Mouse (Mus musculus): Measurements from ENCODE around the gene Ppp1r9a.

The Ppp1r9a gene

DNA sequence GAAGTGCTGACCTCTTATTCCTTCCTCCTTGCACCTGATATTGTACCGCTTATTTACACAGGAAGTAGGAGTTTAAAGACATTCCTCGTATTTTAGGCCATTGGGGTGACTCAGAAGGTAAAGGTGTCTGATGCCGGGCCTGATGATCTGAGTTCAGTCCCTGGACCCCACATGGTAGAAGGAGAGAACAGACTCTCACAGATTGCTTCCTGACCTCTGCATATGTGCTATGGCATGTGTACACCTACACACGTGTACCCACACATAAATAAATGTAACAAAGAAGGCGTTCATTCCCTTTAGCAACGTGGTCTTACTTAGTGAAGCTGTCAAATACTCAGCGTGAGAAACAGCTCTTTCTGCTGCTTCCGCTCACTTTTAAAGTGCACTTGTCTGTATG, 197.1 kb downstream of the Ppp1r9a start:
- intact Hi-C loops (cut with DNase I), result no loop called here

DNA sequence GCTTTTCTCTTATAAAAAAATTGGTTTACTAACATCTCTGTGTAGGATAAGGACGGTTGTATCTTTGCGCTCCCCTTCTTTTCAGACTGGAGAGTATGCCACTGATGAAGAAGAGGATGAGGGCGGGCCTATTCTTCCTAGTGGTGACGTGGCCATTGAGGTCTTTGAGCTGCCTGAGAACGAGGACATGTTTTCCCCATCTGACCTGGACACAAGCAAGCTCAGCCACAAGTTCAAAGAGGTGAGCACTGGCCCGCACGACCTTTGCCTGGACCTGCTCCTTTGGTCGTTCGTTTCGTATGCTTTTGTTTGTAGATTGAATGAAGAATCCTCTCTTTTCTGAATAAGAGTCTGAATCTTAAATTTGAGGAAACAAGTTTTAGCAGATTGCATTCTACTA, 197.6 kb downstream of the Ppp1r9a start:
- intact Hi-C loops (cut with DNase I), result no loop called here

DNA sequence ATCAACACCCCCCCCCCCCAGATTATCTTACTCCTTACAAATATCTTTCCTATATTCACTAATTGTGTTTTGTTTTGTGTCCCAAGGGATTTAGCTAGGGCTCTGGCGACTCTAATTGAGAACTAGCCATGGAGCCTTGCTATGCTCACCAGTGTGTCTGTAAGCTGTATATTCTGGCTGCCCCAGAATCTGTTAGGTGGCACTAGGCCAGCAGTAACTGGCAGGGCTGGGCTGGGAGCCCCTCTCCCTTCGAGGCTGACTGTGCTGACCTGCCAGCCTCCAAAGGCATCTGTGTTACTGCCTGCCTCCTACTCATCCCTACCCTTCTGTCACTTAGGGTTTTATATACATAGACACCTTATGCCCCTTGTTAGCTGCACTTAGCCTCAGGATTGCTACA, 200.0 kb downstream of the Ppp1r9a start:
- intact Hi-C loops (cut with DNase I), result no loop called here

DNA sequence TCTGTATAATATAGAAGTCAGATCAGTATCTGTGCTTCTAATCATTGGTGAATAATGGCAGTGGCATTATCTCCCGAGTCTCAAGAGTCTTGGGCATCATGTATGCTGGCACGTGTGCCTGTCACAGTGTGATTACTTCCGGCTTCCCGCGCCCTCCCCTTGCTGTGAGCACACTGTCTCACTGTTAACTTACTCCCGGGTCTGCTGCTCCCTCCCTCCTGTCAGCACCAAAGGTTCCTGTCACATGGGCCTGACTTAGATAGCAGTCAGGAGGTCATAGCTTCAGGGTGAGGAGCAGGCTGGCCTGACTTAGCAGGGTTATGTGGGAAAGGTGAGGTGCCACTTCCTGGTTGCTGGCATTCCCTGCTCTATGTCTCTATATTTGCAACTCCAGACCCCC, 201.1 kb downstream of the Ppp1r9a start:
- intact Hi-C loops (cut with DNase I), result no loop called here

DNA sequence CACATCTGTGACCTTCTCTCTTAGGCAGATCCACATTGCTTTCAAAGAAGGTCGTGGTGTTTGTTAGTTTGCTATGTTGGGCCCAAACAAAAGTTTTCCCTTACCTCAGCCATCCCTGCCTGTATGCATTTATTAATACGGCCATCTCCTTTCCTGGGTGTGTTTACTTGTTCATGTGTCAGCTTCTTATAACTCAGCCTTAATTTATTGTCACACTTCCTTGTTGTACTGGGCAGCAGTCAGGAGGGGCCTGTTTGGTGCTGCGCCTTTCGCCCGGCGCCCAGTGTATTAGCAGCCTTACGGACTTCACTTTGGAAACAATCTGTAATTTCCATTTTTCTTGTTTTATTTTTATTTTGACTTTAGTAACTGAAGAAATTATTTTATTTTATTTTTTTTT, 201.5 kb downstream of the Ppp1r9a start:
- intact Hi-C loops (cut with DNase I), result no loop called here

DNA sequence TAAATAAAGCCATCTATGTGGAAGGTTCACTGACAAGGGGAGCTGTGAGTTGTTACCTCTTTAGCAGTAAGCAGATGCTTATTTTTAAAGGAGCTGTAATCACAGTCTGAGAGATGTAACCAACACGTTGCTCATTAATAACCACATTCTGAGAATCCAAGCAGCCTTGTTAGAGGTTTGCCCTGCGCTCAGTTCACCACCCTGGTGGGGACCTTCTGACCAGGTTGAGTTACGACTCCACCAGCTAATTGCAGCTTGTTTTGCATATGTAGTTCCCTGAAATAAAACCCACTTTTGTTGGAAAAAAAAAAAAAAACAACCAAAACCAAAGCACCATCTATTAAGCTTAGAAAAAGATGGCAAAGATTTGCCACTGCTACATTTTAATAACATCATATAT, 205.8 kb downstream of the Ppp1r9a start:
- intact Hi-C loops (cut with DNase I), result no loop called here

DNA sequence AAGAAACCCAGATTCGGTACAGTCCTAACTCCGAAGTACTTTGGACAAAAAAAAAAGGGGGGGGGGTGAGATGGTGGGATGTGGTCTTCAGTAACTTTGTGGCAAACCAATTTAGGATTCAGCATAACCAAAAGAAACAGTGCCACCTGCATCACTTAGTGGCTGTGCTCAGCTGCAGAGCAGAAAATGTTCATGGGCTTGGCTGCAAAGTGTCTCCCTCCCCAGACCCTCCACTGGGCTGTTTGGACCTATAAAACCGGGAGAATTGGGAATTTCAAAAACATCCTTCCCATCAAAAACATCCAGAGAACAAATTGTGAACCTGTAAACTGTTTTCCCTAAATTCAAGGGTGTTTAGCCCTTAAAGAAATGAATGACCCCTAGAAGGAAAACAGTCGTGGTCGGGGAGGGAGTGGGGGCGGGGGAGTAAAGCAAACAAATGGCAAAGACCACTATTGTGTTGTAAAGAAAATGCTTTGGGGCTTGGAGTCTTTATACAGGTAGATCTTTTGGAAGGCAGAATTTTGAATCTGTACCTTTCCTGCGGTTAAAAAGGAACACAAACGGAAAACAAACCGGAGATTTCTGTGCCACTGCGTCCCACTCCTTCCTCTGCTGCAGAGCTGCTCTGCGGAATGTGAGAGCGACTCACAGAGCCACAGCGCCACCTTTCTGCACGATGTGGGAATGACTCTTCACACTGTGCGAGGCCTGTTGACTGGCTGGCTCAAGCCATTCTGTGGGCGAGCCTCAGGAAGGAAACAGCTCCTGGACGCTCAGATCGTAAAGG, 207.4 kb downstream of the Ppp1r9a start:
- intact Hi-C loops (cut with DNase I), result loop anchor here (5.0 to 10.0 kb wide), 3 partner anchors 205 to 703 kb away; partner anchors contain the start of gene Ppp1r9a

DNA sequence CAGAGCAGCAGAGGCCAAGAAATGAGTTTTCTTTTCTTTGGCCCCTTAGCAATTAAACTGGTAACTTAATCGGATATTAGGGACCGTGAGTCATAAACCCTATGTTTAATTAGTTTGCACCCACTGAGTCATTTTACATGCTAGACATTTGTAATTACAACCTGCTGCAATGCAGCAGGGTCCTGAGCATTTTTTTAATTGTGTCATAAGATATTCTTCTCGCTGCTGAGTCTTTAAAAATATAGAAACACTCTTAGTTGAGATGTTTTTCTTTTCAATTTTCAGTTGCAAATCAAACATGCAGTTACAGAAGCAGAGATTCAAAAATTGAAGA, 208.0 kb downstream of the Ppp1r9a start:
- intact Hi-C loops (cut with DNase I), result loop anchor here (5.0 to 10.0 kb wide), 3 partner anchors 206 to 703 kb away; partner anchors contain the start of gene Ppp1r9a

DNA sequence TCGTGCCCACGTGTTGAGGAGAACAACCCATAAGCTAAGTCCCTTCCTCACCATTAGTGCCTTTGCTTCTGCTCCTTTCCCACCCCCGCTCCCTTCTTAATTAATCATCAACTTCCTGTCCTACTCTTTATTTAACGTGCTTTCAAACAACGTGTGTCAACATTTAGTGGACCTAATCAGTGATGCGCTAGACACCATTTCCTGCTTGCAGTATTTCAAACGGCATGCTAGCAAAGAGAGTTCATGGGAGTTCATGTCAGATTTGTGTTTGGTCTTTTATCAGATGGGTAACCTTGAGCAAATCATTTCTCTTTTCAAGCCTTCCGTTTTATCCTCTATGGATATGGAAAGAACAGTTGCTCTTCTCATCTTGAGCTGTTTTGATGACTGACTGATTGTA, 210.4 kb downstream of the Ppp1r9a start:
- intact Hi-C loops (cut with DNase I), result loop anchor here (2.0 to 10.0 kb wide), 4 partner anchors 208 to 706 kb away; partner anchors contain the start of genes Asb4 and Ppp1r9a

DNA sequence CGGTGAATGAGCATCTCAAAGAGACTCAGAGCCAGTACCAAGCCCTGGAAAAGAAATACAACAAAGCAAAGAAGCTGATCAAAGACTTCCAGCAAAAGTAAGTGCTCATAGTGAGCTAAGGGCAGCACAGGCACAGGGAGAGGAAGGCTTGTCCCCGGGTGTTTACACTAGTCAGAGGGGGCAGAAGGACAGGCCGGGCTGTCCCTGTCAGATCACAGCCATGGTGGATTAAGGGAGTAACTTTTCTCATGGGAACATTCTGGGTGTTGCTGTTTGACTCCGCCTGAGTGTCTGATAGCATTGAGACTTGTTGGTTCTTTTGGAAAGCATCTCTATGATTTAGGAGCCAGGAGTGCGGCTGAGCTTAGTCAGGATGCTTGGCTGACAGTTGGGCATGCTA, 211.0 kb downstream of the Ppp1r9a start:
- intact Hi-C loops (cut with DNase I), result loop anchor here (2.0 to 10.0 kb wide), 4 partner anchors 209 to 706 kb away; partner anchors contain the start of genes Asb4 and Ppp1r9a

DNA sequence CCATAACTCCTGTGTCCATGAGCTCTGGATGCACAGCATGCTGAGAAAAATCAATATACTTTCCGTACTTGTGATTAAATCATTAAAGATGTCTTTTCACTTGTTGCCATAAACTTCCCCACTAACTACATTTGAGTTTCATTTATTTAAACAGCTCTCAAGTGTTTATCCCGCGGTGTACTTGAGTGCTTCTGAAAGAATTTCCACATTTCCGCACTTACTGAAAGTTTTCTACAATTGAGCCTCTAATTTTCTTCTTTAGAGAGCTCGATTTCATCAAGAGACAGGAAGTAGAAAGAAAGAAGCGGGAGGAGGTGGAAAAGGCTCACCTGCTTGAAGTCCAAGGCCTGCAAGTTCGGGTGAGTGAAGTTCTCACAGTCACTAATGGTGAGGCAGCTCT, 212.1 kb downstream of the Ppp1r9a start:
- intact Hi-C loops (cut with DNase I), result loop anchor here (5.0 to 10.0 kb wide), 3 partner anchors 210 to 708 kb away; partner anchors contain the start of gene Ppp1r9a

DNA sequence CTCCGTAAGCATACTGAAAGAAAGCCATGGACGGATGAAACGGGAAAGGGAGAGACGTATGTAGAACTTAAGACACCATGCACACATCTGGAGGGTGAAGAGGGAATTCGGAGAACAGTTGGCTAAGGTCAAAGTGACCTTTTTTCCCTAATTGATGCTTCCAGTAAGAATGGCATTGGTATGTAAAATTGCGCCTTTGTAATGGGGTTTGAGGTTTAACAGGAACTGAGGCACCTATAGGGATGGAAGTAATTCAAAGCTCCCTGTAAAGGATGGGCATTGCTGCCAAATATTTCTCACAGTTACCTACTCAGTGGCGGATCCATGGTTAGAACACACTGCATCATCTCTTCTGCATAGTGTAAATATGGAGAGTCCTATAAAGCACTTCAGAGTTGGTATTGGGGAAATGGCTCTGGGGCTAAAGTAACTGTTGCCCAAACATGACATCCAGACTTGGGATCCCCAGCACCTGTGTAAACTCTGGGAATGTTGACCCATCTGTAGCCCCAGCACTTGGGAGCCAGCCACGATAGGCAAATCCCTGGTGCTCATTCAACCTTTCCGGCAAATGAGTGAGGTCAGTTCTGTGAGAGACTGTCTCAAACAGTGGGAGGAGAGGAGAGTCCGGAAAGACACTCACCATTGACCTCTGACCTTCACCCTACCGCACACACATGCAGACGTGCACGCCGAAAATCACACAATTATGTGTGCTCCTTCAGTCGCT, 216.6 kb downstream of the Ppp1r9a start:
- intact Hi-C loops (cut with DNase I), result loop anchor here (10.0 kb wide), 1 partner anchor 215 kb away; the partner anchor contains the start of gene Ppp1r9a

DNA sequence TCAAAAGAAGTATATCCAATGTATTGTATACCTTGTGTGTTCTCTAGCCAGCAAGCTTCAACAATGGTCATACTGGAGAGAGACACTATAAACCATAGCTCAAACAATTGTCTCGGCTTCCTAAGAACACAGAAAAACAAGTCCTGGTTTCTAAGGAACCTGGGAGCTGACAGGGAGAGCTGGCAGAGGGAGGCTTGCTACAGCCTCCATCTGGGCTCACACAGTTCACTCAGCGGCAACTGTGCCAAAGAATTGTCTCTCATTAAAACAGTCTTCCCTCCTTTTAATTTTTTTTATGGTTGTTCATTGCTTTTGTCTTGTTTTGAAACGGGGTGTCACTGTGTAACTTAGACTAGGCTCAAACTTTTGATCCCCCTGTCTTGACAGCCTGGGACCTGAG, 217.5 kb downstream of the Ppp1r9a start:
- intact Hi-C loops (cut with DNase I), result no loop called here

DNA sequence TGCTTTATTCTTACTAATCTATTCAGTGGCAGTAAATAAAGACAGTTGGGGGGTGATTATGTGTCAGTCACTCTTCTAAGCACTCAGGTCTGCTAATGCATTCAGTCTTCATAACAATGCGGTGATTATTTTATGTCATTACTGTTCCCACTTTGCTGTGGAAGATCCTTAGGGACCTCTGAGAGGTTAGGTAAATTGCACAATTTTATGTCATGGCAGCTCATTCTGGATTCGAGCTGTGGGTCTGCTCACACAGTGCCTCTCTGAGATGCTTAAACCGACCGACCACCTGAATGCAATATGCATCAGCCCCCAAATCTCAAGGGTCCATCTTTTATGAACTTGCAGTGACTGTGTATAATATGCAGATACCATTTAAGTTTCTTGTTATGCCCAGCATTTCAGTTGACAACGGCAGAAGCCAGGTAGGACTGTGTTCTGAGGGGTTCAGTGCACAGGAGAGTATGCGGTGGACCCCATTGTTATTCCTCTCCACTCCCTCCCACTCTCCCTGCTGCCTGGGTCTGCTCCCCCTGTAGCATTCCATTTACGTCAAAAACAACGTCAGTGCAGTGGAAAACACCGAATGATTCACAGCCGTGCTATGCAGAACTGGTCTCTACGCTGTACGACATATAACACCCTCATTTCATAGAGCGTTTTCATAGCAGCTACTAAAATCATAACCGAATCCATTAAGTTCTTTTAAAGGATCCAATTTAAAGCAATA, 226.8 kb downstream of the Ppp1r9a start:
- intact Hi-C loops (cut with DNase I), result no loop called here

DNA sequence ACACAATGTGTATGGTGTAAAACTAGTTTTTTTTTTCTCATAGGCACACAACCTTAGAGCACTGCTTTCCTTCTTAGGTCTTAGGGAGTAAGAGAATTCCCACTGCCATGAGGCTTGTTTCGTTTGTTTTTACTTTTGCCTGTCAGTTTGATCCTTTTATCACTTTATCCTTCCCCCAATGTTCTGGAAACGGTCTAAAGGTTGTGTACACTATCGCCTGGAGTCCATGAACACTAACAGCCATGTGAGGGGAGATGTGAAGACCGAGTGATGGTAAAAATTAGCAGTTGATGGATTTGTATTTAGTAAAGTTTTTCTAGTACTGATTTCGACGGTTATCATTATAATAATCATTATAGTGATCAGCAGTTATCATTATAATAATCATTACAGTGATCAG, 232.3 kb downstream of the Ppp1r9a start:
- intact Hi-C loops (cut with DNase I), result no loop called here

DNA sequence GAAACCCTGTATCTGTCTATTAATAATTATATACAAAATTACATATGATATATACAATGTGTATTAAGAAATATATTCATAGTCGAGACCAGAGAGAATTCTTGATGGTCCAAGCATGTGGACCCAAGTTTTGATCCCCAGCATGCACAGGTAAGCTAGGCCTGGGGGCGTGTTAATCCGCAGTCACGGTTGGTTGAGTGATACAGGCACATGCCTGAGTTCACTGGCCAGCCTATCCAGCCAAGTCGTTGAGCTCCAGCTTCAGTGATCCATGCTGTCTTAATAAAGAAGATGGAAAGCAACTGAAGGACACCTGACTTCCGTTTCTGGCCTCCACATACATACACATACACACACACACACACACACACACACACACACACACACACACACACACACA, 233.3 kb downstream of the Ppp1r9a start:
- intact Hi-C loops (cut with DNase I), result no loop called here

DNA sequence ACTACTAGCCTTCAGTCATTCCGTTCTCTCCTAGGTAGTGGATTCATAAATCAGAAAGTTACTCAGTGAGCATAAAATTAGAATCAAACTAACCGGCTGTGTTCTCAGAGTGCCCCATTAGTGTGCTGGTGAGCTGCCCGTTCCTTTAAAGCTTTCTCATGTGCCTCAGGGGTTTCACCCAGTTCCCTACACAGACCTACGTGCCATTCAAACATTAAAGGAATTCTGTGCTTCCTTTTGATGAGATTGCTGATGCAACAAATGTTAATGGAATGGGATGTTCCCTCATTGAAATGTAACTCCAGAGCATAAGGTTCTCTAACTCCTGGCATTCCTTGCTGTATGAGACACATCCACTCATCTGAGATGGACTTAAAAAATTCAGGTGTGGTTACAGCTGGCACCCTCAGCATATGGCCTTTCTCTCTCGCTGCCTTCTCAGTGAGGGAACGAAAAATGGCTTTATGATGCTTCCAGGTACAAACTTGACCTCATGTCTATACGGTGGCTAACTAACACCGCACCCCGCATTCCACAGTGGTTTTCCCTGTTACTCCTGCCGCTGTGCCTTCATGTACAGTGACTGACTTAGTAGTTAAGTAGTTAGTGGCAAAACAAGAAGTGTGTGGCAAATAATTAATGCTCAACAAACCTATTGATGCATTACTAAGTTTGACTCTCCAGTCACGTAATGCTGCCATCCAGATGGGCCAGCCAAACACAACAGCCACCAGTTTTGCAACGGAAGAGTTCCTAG, 236.3 kb downstream of the Ppp1r9a start:
- intact Hi-C loops (cut with DNase I), result no loop called here

DNA sequence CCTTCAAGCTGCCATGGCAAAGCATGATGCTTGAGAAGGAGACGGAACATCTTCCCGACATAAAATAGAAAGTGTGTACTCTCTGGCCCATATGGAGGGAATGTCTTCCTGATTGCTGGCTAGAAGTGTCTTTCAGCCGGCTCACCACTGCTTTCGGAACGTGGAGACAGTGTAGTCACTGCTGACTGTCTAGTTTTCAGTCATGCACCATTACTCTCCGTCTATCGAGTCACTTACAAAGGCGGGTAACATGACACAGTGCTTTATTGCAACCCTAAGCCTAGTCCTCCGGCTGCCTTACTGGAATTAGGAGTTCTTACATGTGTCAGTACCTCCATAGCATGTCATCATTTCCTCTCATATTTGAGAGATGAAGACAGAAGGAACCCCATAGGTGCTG, 236.9 kb downstream of the Ppp1r9a start:
- intact Hi-C loops (cut with DNase I), result no loop called here

DNA sequence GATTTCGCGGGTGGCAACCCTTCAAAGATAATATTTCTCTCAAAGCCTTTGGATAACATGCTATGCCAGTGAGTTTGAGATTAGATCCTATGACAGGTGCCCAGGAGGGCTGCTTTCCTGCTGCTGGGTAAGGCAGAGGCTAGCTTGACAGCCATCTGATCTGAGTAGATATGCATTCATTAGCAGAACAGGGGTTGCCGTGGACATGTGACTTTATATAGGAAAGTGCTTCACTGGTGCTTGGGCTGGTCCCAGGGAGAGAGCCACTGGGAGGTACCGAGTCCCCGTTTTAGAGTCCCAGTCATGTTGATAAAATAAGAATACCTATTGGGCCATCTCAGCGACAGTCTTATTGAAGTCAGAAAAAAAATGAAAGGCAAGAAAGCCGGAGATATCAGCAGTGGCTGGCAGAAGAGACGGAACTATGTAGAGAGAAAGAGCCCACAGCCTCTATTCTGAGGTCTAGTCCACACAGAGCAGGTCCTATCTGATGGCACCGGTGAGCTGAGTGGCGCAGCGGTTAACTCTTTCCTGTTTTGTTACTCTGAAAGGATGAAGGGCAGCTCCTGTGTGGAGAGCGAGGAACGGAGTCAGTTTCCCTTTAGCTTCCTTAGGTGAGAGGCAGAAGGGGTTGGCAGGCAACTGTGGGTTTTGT, 244.9 kb downstream of the Ppp1r9a start:
- intact Hi-C loops (cut with DNase I), result no loop called here

DNA sequence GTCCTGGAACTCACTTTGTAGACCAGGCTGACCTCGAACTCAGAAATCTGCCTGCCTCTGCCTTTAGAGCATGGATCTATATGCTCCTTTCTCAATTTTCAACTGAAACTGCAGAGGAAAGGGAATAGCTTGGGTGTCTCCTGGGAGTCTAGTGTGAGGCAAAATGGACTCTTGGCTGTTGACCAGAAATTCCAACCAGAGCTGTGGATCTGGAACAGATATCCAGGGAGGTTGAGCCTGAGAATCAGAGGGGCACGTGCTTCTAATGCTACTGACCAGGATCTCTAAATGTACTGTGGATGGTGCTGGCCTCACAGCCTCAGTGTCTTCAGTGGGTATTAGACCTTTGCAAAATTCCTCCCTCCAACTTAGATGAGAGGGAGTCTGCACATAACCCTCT, 247.2 kb downstream of the Ppp1r9a start:
- intact Hi-C loops (cut with DNase I), result no loop called here

DNA sequence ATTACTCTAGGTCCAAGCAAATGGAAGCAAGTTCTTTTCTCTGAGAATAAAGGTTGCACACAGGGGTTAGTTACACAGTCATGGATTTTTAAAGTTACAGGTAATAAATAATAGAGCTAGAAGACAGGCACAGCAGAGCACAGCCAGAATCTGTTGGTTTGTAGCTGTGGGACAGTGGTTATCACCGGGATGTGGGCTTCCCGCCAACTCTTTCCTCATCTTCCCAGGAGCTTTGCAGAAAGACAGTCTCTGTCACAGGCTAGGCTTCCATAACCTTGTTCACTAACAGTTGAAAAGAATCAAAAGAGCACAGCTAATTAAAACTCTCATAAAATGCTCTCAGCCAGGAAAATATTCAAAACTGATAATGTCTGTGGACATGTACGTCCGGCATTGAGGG, 248.5 kb downstream of the Ppp1r9a start:
- intact Hi-C loops (cut with DNase I), result no loop called here

All from adrenal gland (tissue).